Mouse (Mus musculus): Measurements from ENCODE around the gene Hoxb6.

Hoxb6 gene

DNA sequence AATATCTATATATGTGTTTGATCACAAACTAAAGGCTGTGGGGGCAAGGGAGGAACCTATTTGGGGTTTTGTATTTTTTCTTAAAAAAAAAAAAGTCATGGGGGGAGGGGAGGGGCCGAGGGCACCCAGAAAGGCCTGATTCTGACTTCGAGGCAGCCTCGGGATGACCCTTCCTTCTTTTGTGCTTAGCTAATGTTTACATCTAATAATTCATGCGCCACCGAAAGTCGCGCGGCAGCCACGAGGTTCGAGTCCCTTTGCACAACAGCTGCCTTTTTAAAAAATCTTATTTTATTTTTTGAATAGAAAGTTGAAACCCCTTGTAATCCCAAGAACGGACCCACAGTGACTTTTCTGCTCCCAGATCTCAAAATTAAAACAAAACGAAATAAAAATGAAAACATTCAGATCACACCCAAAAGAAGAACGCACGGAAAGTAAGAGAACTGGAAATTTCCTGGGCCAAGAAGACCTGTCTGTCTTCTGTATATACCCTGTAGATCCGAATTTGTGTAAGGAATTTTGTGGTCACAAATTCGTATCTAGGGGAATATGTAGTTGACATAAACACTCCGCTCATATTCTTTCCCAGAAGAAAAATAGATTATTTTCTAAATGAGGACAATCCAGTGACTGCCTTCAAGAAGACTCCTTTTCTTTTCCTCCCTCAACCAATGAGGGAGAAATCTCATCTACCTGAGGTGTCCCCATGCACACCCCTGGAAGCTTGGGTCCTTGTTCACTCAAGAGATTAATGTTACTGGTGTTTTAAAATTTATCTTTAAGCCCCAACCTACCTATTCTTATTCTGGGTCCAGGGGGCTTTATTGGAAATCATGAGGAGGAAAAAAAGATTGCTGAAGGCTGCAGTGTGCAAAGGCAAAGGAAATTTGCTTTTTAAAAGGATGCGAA, 24.7 kb downstream of the Hoxb6 start:
- DNase-seq (ENCODE audit: low spot score), result no peak

DNA sequence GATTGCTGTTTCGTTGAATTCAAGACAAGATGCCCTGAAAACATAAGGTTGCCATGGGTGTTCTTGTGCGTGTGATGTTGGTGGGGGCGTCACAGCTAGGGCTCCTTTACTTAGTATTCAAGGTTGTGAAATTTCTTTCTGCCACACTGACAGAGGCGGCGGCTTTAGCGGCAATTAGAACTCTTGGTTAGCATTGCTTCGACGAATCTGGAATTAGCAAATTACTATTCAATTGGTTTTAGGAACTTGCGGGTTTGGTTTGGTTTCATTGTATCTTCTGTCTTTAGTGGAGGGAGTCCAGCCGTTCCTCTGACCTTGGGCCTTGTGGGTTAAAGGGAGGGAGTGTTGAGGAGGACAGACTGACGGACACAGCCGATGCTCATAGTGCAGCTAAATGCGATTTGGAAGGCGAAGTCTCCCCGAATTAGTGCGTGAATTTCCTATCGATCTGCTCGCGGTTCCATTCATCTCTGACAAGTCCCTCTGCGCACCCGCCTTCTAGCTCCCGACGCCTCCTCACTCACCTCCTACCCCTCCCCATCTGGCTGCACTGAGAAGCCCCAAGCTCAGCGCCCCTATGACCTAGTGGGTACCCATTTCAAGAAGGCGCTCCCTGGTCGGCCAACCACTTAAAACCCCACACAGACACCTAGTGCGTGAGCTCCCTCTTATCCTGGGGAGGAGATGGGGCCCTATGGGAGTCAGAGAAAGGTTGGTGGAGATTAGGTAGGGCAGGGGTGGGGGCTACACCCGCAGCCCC, 25.5 kb downstream of the Hoxb6 start, which contains the start of gene Hoxb4:
Gene Hoxb4, plus strand, starts transcription at position 660 of the 760 bp plus-strand sequence.
- no peak for DNase-seq (ENCODE audit: low spot score)

DNA sequence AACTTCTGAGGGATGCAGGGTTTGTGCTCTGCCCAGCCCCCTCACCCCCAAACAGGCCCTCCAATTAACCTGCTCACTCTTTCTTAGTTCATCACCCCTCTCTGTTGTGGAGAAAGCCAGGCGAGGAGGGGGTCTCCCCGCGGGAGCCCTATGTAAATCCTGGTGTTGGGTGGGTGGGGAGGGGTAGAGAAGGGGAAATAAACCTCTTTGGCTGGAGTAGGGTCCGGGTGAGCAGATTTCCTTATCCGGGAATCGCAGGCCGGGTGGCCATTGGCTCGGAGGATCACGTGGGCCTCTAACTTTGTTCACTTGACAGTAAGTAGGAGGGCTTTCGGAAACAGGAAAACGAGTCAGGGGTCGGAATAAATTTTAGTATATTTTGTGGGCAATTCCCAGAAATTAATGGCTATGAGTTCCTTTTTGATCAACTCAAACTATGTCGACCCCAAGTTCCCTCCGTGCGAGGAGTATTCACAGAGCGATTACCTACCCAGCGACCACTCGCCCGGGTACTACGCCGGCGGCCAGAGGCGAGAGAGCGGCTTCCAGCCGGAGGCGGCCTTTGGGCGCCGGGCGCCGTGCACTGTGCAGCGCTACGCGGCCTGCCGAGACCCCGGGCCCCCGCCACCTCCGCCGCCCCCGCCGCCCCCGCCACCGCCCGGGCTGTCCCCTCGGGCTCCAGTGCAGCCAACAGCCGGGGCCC, 26.2 kb downstream of the Hoxb6 start:
- no peak for DNase-seq (ENCODE audit: low spot score)

DNA sequence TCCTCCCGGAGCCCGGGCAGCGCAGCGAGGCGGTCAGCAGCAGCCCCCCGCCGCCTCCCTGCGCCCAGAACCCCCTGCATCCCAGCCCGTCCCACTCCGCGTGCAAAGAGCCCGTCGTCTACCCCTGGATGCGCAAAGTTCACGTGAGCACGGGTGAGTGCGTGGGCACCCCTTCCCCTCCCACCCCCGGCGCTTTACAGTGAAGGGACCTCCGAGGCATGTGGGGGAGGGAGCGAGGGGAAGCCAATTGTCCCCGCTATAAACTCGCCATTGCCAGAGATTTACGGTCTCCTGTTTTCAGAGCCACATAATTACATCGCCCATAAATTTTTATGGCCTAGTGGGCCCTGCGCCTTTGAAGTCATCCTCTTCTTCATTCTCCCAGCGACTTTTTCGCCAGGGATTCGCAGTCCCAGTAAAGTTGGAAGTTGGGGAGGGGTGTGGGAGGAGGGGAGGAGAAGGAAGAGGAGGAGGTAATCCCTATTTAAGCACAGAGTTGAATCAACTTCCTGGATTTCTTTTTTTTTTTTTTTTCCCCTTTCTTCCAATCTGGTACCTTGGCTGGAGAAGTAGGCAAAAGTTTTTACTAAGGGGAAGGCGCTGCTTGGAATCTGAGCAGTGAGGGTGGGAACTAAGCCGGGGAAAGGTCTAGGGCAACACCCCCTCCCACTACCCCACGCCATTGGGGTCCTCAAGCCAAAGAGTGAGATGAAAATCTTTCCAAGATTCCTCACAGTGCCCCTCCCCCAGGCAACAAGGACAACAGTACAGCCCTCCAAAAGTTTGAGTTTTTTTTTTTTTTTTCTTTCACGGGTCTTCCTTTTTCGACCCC, 27.0 kb downstream of the Hoxb6 start:
- no peak for DNase-seq (ENCODE audit: low spot score)

DNA sequence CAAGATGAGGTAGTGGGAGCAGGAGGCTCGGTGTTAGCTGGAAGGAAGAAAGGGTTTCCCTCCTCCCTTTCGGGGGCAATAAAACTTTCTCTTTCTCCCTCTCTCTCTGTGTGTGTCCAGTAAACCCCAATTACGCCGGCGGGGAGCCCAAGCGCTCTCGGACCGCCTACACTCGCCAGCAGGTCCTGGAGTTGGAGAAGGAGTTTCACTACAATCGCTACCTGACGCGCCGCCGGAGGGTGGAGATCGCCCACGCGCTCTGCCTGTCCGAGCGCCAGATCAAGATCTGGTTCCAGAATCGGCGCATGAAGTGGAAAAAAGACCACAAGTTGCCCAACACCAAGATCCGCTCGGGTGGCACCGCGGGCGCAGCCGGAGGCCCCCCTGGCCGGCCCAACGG, 27.6 kb downstream of the Hoxb6 start:
- DNase-seq (ENCODE audit: low spot score), result no peak

DNA sequence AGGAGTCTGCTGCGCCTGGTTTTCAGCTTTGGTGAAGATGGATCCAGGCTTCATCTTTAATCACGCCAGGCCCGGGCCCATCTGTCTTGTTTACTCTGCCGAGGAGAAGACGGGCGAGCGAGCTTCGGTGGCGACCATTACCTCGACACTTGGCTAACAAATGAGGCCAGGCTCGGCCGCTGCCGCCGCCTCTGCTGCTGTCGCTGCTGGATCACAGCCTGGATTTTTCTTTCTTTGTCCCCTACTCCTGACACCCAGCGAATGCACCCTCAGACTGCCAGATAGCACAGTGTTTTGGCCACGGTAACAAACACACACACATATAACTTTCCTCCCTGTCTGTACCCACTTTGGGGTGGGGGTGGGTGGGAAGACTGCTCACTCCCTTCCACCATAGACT, 28.4 kb downstream of the Hoxb6 start:
- DNase-seq (ENCODE audit: low spot score), result no peak

DNA sequence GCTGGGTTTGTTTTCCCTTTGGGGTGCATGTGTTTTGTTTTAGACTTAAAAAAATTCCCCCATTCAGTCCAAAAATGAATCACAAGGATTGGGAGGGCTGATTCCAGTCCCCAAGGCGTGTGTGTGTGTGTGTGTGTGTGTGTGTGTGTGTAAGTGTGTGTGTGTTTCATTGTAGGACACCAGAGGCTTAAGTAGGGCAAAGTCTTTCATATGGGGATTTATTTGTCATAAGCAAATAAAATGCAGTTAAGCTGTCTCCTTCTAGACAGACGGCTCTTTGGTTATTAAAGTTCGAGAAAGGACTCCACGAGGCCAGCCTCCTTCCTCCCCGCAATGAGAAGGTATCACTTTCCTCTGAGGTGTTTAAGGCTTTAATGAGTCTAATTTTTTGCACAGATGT, 29.6 kb downstream of the Hoxb6 start:
- no peak for DNase-seq (ENCODE audit: low spot score)

DNA sequence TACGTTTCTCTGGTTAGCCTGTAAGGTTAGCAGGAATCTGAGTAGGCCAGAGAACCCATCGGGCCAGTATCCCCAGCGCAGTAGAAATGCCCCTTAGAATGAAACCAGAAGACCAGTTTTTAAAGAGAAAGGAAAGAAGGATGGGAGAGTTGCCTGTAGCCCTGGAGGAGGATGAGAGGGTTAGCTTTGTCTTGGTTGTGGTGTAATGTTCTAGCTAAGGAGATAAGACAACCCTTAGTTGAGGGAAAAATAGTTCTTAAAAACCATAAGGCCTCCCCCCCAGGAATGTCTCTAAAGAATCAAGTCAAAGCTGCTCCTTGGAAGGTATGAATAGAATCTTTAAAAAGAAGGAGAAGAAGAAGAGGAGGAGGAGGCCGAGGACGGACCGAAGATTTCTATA, 30.5 kb downstream of the Hoxb6 start:
- no peak for DNase-seq (ENCODE audit: low spot score)

DNA sequence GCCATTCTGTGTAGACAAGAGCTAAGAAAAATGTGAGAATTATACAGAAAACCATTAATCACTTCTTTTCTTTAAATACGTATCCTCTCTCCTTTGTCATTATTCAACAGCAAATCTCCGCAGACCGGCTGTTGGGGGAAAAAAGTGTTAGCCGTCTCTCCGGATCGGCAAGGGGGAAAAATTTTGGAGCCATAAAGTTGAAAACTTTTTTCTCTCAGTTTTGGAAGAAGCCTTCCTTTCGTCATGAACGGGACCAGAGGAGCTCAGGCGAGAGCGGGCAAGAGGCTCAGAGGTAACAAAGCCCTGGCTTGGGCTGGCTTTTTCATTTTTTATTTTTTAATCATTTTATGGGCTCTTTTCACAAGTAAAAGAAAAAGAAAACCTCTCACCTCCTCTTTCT, 30.9 kb downstream of the Hoxb6 start, which contains the start of gene Hoxb3:
Gene Hoxb3, plus strand, starts transcription at position 173 of the 400 bp plus-strand sequence.
- no peak for DNase-seq (ENCODE audit: low spot score)

DNA sequence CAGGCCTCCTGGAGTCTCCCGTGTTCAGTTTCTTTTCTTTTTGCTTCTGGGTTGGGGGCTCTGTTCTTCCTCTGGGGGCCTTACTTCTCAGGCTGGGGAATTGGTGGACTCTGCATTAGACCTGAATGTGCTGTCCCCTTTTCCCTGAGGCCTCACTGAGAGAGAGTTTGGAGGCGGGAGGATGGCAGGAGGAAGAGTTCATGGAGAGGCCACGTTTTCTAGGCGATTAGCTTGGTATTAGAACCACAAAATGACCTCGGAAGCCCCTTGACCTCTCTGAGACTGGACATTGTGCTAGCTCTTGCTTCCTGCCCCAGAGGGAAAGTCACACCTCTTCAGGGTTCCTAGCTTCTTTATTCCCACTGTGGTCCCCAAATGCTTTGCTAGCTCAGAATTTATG, 31.8 kb downstream of the Hoxb6 start:
- no peak for DNase-seq (ENCODE audit: low spot score)

DNA sequence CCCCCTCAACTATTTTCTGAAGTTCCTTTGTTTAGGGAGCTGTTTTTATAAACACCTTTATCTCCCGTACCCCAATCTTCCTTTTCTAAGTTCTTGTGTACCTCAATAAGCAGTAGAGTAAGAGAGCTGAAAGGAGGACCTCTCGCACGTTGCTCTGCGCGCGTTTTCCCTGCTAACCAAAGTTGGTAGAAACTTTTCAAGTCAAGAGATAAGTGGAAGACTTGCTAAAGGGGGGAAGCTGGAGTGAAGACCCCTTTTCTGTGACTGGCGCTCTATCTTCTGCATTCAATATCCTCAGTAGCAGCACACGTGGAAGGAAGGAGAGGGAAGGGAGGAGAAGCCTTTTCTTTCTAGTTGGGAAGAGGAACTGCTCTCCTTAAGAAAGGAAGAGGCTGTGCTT, 32.7 kb downstream of the Hoxb6 start:
- no peak for DNase-seq (ENCODE audit: low spot score)

DNA sequence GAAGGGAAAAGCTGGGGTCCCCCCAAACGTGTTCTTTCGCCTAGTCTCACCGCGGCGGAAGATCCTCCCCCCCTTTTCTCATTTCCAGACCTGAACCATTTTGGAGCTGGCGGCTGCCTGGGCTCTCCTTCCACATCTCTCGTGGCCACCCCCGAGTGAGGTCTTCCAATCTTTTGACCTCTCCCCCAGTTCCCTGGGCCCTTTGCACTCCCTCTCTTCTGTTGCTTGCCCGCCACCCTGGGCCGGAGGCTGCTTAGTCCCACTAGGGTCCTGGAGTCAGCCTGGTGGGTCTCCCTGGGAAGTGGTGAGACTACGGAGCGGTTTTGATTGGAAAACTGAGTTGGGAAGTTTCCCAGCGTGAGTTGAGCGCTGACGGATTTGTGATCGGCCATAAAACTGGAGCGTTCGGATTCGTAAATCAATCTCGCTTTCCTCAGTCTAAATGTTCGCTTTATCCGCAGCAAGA, 33.5 kb downstream of the Hoxb6 start:
- no peak for DNase-seq (ENCODE audit: low spot score)

DNA sequence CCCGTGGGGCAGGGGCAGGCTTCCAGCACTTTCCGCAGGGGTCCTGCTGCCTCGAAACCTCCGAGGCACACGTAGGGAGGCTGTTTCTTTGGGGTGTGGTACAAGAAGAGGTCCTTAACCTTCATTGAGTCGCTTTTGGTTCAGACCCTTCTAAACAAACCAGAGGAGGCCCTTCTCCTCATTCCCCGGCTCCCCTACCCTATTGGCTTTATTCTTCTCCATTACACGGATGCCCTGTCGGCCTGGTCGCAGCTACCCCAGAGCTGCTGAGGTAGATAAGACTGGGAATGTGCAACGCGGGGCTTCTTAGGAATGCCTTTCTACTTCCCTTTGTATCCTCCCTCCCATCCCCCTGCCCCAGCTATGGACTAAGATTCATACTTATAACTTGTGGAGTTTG, 34.4 kb downstream of the Hoxb6 start:
- no peak for DNase-seq (ENCODE audit: low spot score)

DNA sequence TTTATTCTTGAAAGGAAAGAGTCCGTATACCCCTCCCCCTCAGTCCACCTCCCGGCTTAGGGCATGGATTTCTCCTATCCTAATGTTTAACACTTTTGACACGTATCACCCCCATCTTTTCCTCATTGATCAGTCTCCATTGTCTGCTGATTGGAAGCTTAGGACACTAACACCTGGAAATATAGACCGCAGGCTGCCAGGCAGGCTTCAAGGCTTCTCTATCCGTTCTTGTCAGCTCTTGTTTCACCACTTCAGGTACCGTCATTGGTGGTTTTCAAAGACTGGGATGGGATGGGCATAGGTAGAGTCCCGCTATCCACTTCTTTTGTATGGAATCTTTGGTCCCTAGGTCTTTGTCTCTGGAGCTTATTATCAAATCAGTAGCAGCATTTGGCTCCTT, 34.8 kb downstream of the Hoxb6 start:
- DNase-seq (ENCODE audit: low spot score), result no peak

DNA sequence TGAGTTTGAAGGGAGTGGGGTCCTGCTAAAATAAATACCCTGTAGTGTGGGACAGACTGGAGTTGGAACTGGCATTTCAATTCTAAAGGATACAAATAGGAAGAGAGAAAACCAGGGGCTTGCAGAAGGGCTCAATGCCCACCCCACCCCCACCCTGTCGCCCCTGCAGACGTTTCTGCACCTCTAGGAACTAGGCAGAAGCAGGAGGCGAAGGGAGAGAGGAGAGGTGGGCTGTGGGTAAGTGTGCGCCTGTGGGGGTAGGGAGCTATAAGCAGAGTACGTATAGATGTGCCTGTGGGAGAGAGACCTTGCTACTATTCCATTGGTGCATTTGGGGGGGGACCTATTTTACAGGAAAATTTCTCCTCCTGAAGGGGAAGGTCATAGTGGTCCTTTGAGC, 35.5 kb downstream of the Hoxb6 start:
- no peak for DNase-seq (ENCODE audit: low spot score)

DNA sequence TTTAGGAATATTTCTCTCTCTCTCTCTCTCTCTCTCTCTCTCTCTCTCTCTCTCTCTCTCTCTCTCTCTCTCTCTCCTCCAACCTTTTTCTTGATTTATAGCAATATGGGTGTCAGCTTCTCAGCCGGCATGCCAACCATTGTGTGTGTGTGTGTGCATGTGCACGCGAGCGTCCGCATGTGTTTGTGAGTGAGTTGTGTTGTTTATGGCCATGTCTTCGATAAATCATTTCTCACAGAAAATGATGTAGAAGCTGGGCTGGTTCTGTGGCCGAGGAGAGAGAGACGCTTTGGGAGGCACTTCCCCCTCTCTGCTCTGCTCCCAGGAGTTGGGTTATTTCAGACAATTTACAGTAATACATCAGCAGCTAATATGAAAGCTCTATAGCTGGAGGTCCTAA, 36.3 kb downstream of the Hoxb6 start:
- no peak for DNase-seq (ENCODE audit: low spot score)

DNA sequence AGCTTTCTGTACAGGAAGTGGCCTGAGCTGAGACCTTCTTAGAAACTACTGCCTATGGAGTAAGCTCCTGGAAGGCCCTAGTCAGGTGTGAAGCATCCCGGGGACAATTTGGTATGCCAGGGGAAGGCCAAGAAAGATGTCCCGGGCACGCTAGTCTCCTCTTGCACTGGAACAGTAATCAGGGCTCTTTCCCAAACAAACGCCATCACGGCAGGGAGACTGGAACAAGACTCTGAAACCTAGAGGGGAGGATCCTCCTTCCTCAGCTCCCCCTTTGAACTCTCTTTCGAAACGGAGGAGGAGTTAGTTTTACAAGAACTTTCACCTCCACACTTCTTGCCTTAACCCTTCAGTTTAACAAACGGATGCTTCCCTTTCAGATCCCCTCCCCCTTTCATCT, 39.8 kb downstream of the Hoxb6 start:
- DNase-seq (ENCODE audit: low spot score), result no peak

DNA sequence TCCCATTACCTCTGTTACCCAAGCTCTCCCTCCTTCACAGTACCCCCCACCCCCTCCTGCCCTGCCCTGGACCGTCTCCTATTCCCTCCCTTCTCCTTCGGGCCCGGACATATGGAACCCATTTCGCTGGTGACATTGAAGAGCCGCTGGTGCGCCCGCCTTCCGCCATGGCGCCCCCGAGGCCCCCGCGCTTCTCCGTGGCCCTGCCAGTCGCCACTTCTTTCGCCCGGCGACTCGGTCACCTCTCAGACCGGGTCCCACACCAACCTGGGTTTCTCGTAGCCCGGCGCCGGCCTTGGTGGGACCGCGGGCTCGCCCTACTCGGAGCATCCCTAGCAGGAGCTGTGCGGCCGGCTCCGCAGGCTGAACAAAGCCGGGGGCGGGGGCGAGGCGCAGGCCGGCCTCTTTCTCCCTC, 40.3 kb downstream of the Hoxb6 start:
- DNase-seq (ENCODE audit: low spot score), result no peak

DNA sequence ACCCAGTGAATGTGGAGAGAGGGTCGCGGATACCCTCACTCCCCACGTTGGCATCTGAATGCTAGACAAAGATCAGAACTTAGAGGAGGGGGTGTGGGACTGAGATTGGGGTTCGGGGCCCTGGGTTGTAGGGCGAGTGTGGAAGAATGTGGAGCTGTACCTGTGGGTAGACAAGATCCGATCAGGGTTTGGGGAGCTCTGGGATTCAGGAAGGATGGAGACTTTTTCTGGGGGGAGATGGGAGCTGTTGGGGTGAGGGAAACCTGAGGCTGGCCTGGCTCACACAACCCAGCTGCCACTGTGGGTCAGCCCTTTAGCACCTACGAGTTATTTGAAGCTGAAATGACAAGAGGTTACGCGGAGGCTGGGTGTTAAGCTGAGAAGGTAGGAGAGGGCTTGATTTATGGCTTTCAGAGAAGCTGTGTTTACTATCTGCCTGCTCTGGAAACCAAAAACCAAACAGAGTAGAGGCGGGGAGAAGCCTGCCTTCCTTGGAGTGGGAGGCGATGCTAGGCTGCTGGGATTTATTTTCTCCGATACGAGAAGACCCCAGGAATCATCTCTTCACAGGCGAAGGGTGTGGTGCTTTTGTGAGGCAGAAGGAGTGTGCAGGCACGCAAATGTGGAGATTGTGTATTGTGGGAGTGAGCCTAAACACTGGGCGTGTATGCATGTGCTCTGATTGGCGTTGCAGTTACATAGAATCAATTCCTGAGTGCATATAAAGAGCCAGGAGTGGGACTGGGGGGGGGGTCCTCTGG, 41.1 kb downstream of the Hoxb6 start:
- no peak for DNase-seq (ENCODE audit: low spot score)

DNA sequence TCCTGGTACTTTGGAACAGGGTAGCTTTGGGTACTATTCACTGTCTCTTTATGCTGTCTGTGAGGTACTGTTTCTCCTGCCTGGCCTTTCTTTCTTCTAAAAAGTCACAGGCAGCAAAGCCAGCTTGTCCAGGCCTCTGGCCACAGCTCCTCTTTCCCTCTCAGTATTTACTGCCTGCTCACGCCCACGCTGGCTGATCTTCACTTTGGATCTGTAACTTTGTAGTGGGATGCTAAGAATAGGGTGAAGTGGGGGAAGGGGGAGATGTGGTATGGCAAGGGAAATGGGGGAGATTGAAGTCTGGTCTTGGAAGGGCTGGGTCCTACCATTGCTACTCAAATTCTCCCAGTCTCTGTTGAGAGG, 41.7 kb downstream of the Hoxb6 start:
- no peak for DNase-seq (ENCODE audit: low spot score)

DNA sequence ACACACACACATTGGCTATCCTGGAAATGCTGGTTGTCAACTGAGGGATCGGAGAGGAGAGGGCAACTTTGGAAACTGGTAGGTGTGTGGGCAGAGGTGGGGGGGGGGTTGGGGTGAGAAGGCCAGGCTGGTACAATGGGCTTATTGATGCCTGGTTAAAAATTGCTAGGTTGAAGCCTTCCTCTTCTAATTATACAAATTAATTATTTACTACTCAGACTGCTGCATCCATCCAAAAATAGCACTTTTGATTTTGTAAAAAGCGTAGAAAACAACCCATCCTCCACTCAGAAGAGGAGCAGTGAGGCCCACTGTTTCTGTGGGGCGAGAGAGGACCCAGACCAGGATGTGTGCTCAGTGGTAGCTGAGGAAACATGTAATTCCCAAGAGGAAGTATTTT, 42.7 kb downstream of the Hoxb6 start:
- DNase-seq (ENCODE audit: low spot score), result no peak
